Mouse (Mus musculus) MEL (cell line): Measurements from ENCODE around the gene Rftn1. TPM values are rescaled to one million over a fixed set of nuclear protein-coding genes. Genes with fewer than 3 reads are reported as not detected.

Experiments used
- DNase-seq: peaks from one replicate; pipeline ENCODE4 v3.0.0; 2011; ENCODE audit warnings: low read depth, low spot score
- H3K27ac ChIP-seq: 2 replicates; pipeline ENCODE4 v1.5.1; 2012; ENCODE audit warnings: low read depth, mild to moderate bottlenecking, control low read depth, low read length, moderate library complexity; ENCODE audit not compliant: control insufficient read depth
- H3K27me3 ChIP-seq, 2 experiments: fragments of 150-350 bp in 1 of 2; sonication (generic) in 1 of 2; 2 replicates each; pipeline ENCODE4 v1.6.1; 2012; ENCODE audit warnings: low read length in 2 of 2, mild to moderate bottlenecking in 2 of 2, improper control_type of control experiment in 1 of 2, moderate library complexity in 1 of 2; ENCODE audit not compliant: insufficient read depth in 2 of 2, control insufficient read depth in 1 of 2
- H3K36me3 ChIP-seq, 2 experiments: 2 replicates each; pipeline ENCODE4 v1.6.1; 2012 to 2014; ENCODE audit warnings: low read length in 2 of 2, improper control_type of control experiment in 1 of 2, inconsistent platforms in 1 of 2, mild to moderate bottlenecking in 1 of 2; ENCODE audit not compliant: insufficient read depth in 2 of 2, control insufficient read depth in 1 of 2
- H3K4me1 ChIP-seq, 2 experiments: fragments of 150-350 bp in 1 of 2; sonication (generic) in 1 of 2; 2 replicates each; pipeline ENCODE4 v1.6.1; 2012; ENCODE audit warnings: low read length in 2 of 2, improper control_type of control experiment in 1 of 2, mild to moderate bottlenecking in 1 of 2; ENCODE audit not compliant: insufficient read depth in 2 of 2, control insufficient read depth in 1 of 2
- H3K4me3 ChIP-seq, 2 experiments: fragments of 150-350 bp in 1 of 2; sonication (generic) in 1 of 2; 2 replicates each; pipeline ENCODE4 v1.5.1; 2012; ENCODE audit warnings: low read depth in 2 of 2, low read length in 2 of 2, mild to moderate bottlenecking in 2 of 2, moderate library complexity in 2 of 2, control low read depth in 1 of 2, improper control_type of control experiment in 1 of 2; ENCODE audit not compliant: control insufficient read depth in 1 of 2, insufficient read depth in 1 of 2
- H3K79me2 ChIP-seq: 2 replicates; pipeline ENCODE4 v1.6.1; 2012; ENCODE audit warnings: mild to moderate bottlenecking, low read length, moderate library complexity; ENCODE audit not compliant: control insufficient read depth, poor library complexity, insufficient read depth
- H3K9ac ChIP-seq: 2 replicates; pipeline ENCODE4 v1.6.1; 2012; ENCODE audit warnings: low read depth, mild to moderate bottlenecking, control low read depth, low read length, moderate library complexity; ENCODE audit not compliant: control insufficient read depth, poor library complexity, severe bottlenecking
- H3K9me3 ChIP-seq: fragments of 150-350 bp; sonication (generic); replicated peaks from 2 replicates; pipeline ENCODE4 v1.6.1; 2012; ENCODE audit warnings: mild to moderate bottlenecking, low read length, improper control_type of control experiment, moderate library complexity; ENCODE audit not compliant: insufficient read depth
- BHLHE40 ChIP-seq: IDR thresholded peaks from 2 replicates; pipeline ENCODE4 v1.6.1; 2012; ENCODE audit warnings: low read depth, mild to moderate bottlenecking, inconsistent platforms, low read length, improper control_type of control experiment, borderline replicate concordance
- CHD1 ChIP-seq: IDR thresholded peaks from 2 replicates; pipeline ENCODE4 v1.6.1; 2012; ENCODE audit warnings: low read depth, mild to moderate bottlenecking, inconsistent platforms, low read length, improper control_type of control experiment
- ELF1 ChIP-seq: IDR thresholded peaks from 2 replicates; pipeline ENCODE4 v1.6.1; 2014; ENCODE audit warnings: low read depth, mild to moderate bottlenecking, inconsistent platforms, low read length, improper control_type of control experiment, moderate library complexity
- ETS1 ChIP-seq: IDR thresholded peaks from 2 replicates; pipeline ENCODE4 v1.6.1; 2012; ENCODE audit warnings: low read depth, mild to moderate bottlenecking, inconsistent platforms, low read length, improper control_type of control experiment, moderate library complexity
- GATA1 ChIP-seq: IDR thresholded peaks from 2 replicates; pipeline ENCODE4 v1.6.1; 2011; ENCODE audit warnings: low read depth, low read length, improper control_type of control experiment
- HCFC1 ChIP-seq: IDR thresholded peaks from 2 replicates; pipeline ENCODE4 v1.6.1; 2012; ENCODE audit warnings: low read depth, mild to moderate bottlenecking, inconsistent platforms, low read length, improper control_type of control experiment, moderate library complexity
- JUND ChIP-seq: IDR thresholded peaks from 2 replicates; pipeline ENCODE4 v1.6.1; 2011; ENCODE audit warnings: low read depth, mild to moderate bottlenecking, improper control_type of control experiment, low read length
- KAT2A ChIP-seq: conservative IDR thresholded peaks from 2 replicates; pipeline ENCODE4 v1.6.1; 2012; ENCODE audit warnings: low read depth, low read length, improper control_type of control experiment, inconsistent platforms
- MAFK ChIP-seq: IDR thresholded peaks from 2 replicates; pipeline ENCODE4 v1.6.1; 2011; ENCODE audit warnings: low read depth, mild to moderate bottlenecking, low read length, improper control_type of control experiment, borderline replicate concordance
- MXI1 ChIP-seq: IDR thresholded peaks from 2 replicates; pipeline ENCODE4 v1.6.1; 2011; ENCODE audit warnings: mild to moderate bottlenecking, low read depth, low read length, improper control_type of control experiment
- MYB ChIP-seq: IDR thresholded peaks from 2 replicates; pipeline ENCODE4 v1.6.1; 2011; ENCODE audit warnings: mild to moderate bottlenecking, low read depth, low read length, improper control_type of control experiment
- NRF1 ChIP-seq: IDR thresholded peaks from 2 replicates; pipeline ENCODE4 v1.6.1; 2014; ENCODE audit warnings: low read depth, mild to moderate bottlenecking, inconsistent platforms, low read length, improper control_type of control experiment, moderate library complexity; ENCODE audit not compliant: poor library complexity, insufficient read depth, severe bottlenecking
- POLR2A ChIP-seq, 2 experiments: IDR thresholded peaks; 2 replicates each; pipeline ENCODE4 v1.6.1; 2011 to 2012; ENCODE audit warnings: low read length in 2 of 2, mild to moderate bottlenecking in 2 of 2, control low read depth in 1 of 2, improper control_type of control experiment in 1 of 2, low read depth in 1 of 2, moderate library complexity in 1 of 2; ENCODE audit not compliant: control insufficient read depth in 1 of 2, insufficient read depth in 1 of 2, poor library complexity in 1 of 2
- POLR2AphosphoS5 ChIP-seq: IDR thresholded peaks from 2 replicates; pipeline ENCODE4 v1.6.1; 2012; ENCODE audit warnings: low read depth, borderline replicate concordance, mild to moderate bottlenecking, inconsistent platforms, low read length, moderate library complexity, mixed read lengths
- RAD21 ChIP-seq: IDR thresholded peaks from 2 replicates; pipeline ENCODE4 v1.6.1; 2011; ENCODE audit warnings: mild to moderate bottlenecking, low read depth, low read length, improper control_type of control experiment
- RCOR1 ChIP-seq: IDR thresholded peaks from 2 replicates; pipeline ENCODE4 v1.6.1; 2012; ENCODE audit warnings: low read depth, mild to moderate bottlenecking, inconsistent platforms, low read length, improper control_type of control experiment
- SIN3A ChIP-seq: IDR thresholded peaks from 2 replicates; pipeline ENCODE4 v1.6.1; 2012; ENCODE audit warnings: low read length, improper control_type of control experiment, inconsistent platforms
- SMC3 ChIP-seq: IDR thresholded peaks from 2 replicates; pipeline ENCODE4 v1.6.1; 2011; ENCODE audit warnings: low read depth, low read length, improper control_type of control experiment
- TCF12 ChIP-seq: IDR thresholded peaks from 2 replicates; pipeline ENCODE4 v1.6.1; 2014; ENCODE audit warnings: low read depth, mild to moderate bottlenecking, inconsistent platforms, low read length, improper control_type of control experiment, moderate library complexity
- USF1 ChIP-seq: IDR thresholded peaks from 2 replicates; pipeline ENCODE4 v1.6.1; 2014; ENCODE audit warnings: low read depth, mild to moderate bottlenecking, inconsistent platforms, low read length, improper control_type of control experiment, moderate library complexity
- USF2 ChIP-seq, 2 experiments: IDR thresholded peaks; 2 replicates each; pipeline ENCODE4 v1.6.1; 2011 to 2012; ENCODE audit warnings: improper control_type of control experiment in 2 of 2, low read length in 2 of 2, borderline replicate concordance in 1 of 2, inconsistent platforms in 1 of 2, low read depth in 1 of 2, mild to moderate bottlenecking in 1 of 2; ENCODE audit not compliant: insufficient read depth in 1 of 2
- ZC3H11A ChIP-seq: IDR thresholded peaks from 2 replicates; pipeline ENCODE4 v1.6.1; 2012; ENCODE audit warnings: low read depth, mild to moderate bottlenecking, inconsistent platforms, low read length, improper control_type of control experiment
- ZMIZ1 ChIP-seq: IDR thresholded peaks from 2 replicates; pipeline ENCODE4 v1.6.1; 2012; ENCODE audit warnings: low read depth, mild to moderate bottlenecking, inconsistent platforms, low read length, improper control_type of control experiment, moderate library complexity
- polyA plus RNA-seq, 2 experiments: library from polyadenylated mRNA; stranded (reverse) in 1 of 2; unstranded in 1 of 2; fragments of >175 nt in 1 of 2; fragments of >200 nt in 1 of 2; gene quantifications; 2 replicates each; pipeline versions ENCODE4 v1.2.1 to v1.2.4; 2012; ENCODE audit warnings: low replicate concordance in 2 of 2, low read depth in 1 of 2; ENCODE audit not compliant: insufficient read length in 2 of 2, insufficient read depth in 1 of 2, missing spikeins in 1 of 2
- total RNA-seq: library from RNA; depleted of rRNA; stranded (reverse); fragments of 300-350 nt; gene quantifications from 2 replicates; pipeline ENCODE4 v1.2.3, GENCODE M21; 2012

Gene Rftn1
- total and polyA plus RNA-seq, 3 experiments: 70.2 to 76.1 TPM; not detected in 1

DNA sequence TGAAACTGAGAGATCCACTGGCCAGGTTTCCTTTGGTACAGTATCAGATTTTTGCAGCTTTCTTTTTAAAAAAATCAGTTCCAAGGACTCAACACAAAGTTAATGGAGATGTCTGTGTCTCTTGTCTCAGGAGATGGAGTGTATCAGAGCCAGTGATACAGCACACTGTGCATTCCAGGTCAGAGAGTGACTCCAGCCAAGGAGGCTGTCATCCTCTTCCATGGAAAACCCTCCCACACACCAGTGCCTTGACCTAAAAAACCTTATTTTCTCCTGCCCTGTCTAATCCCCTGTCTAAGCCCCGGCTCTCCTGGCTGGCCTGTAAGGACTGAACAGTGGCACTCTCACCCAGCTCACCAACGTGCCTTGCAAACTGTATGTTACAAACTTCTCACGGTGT lies 86.3 kb downstream of the Rftn1 start:
- Histone ChIP-seq H3K9me3 (no peaks in the 10 kb centered on the region), H3K27ac (no peak overlapping the region), H3K27me3 (no peaks in the 10 kb centered on the region), H3K9ac (no peak overlapping the region), H3K36me3 (peaks cover 0 to 11% of the 10 kb centered on the region in 2 experiments; a peak in 2 of 4 replicates), H3K79me2 (no peaks in the 10 kb centered on the region), H3K4me1 (no peaks in the 10 kb centered on the region), H3K4me3 (no peak overlapping the region)
- TF ChIP-seq MAFK: no peak
- TF ChIP-seq SMC3: no peak
- no peak for TF ChIP-seq MYB
- TF ChIP-seq USF2 (IDR thresholded peaks at IDR 0.05; ENCODE audit: borderline replicate concordance in 1 of 2, insufficient read depth in 1 of 2, low read depth in 1 of 2, low read length in 2 of 2): no peak
- TF ChIP-seq ELF1: no peak
- TF ChIP-seq TCF12: no peak
- TF ChIP-seq BHLHE40: no peak
- no peak for TF ChIP-seq RAD21
- TF ChIP-seq GATA1: no peak
- TF ChIP-seq MXI1: no peak
- no peak for TF ChIP-seq NRF1
- TF ChIP-seq KAT2A: no peak
- TF ChIP-seq ZC3H11A: no peak
- no peak for TF ChIP-seq USF1
- no peak for TF ChIP-seq ETS1
- no peak for TF ChIP-seq JUND
- no peak for TF ChIP-seq CHD1
- no peak for TF ChIP-seq HCFC1
- no peak for TF ChIP-seq ZMIZ1
- no peak for TF ChIP-seq POLR2AphosphoS5
- DNase-seq: no peak

DNA sequence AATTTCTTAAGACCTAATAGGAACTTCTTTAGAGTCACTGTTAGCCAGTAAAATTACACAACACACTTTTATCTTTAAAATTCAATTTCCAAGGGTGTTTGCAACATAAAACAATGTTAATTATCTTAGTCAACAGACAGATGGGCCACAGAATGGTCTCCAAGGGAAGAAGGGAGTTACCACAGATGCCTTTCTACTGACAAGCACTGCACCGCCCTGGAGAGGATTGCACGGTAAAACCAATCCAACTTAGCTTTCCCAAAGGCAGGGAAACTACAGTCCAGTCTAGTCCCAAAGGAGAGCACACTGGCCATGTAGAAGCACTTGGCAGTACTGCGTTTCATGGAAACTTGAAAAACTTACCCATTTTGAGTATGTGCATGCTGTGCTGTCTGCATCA lies 89.1 kb downstream of the Rftn1 start:
- Histone ChIP-seq H3K27me3 (no peaks in the 10 kb centered on the region), H3K9ac (no peak overlapping the region), H3K9me3 (no peaks in the 10 kb centered on the region), H3K79me2 (no peaks in the 10 kb centered on the region), H3K4me1 (no peaks in the 10 kb centered on the region), H3K27ac (no peak overlapping the region), H3K4me3 (no peak overlapping the region), H3K36me3 (peaks cover 0 to 6% of the 10 kb centered on the region in 2 experiments; a peak in 2 of 4 replicates)
- TF ChIP-seq SIN3A: no peak
- no peak for TF ChIP-seq RCOR1
- no peak for TF ChIP-seq POLR2A (IDR thresholded peaks at IDR 0.05; ENCODE audit: control insufficient read depth in 1 of 2, insufficient read depth in 1 of 2, low read depth in 1 of 2, low read length in 2 of 2, poor library complexity in 1 of 2)
- DNase-seq: no peak
